Mouse (Mus musculus): Measurements from ENCODE around the gene Daam2.

DNA sequence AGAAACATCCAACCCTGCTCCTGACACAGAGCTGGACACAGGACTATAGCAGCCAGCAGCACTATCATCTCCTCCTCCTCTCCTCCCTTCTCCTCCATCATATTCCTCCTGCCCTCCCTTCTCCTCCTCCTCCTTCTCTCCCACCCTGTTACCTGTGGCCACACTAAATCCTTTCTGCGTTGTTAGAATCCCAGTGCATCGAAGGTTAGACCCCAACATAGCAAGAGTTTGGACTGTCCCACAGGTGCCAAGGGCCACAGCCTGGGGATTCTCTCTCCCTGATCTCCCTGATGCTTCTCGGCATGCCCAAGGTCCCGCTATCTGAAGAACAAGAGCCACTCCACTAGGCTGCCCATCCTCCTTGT is 745 bp downstream of the Daam2 start:
- TF ChIP-seq EP300 (IDR thresholded peaks at IDR 0.05): no peak
- no peak for TF ChIP-seq CTCF (IDR thresholded peaks at IDR 0.05)
